Mouse (Mus musculus) erythroblast, embryonic 14.5 days (primary cell): ENCODE data around the gene Fto. TPM values are rescaled to one million over a fixed set of nuclear protein-coding genes. Genes with fewer than 3 reads are reported as not detected.

Source experiments
- H3K27me3 ChIP-seq: 2 replicates; pipeline ENCODE4 v1.6.1; 2012; ENCODE audit warnings: inconsistent platforms; ENCODE audit not compliant: control insufficient read depth
- H3K36me3 ChIP-seq: 2 replicates; pipeline ENCODE4 v1.6.1; 2012; ENCODE audit warnings: mild to moderate bottlenecking, inconsistent platforms; ENCODE audit not compliant: control insufficient read depth
- H3K4me1 ChIP-seq: 2 replicates; pipeline ENCODE4 v1.6.1; 2012; ENCODE audit warnings: inconsistent platforms; ENCODE audit not compliant: control insufficient read depth
- H3K4me3 ChIP-seq: replicated peaks from 2 replicates; pipeline ENCODE3; 2012; ENCODE audit warnings: moderate library complexity, mild to moderate bottlenecking, inconsistent platforms
- H3K9me3 ChIP-seq: 2 replicates; pipeline ENCODE4 v1.6.1; 2012; ENCODE audit warnings: low read length, inconsistent platforms, mixed read lengths; ENCODE audit not compliant: control insufficient read depth
- GATA1 ChIP-seq: IDR thresholded peaks from 2 replicates; pipeline ENCODE4 v1.6.1; 2012; ENCODE audit warnings: low read length, inconsistent platforms, mixed read lengths
- TAL1 ChIP-seq: IDR thresholded peaks from 3 replicates; pipeline ENCODE4 v1.6.1; 2012; ENCODE audit warnings: low read length, inconsistent platforms, mixed read lengths
- polyA plus RNA-seq: library from polyadenylated mRNA; stranded (reverse); fragments of >175 nt; gene quantifications from 2 replicates; pipeline ENCODE4 v1.2.3, GENCODE M21; 2012

Fto gene
- polyA plus RNA-seq, 1 experiment, result 0.33 TPM

DNA sequence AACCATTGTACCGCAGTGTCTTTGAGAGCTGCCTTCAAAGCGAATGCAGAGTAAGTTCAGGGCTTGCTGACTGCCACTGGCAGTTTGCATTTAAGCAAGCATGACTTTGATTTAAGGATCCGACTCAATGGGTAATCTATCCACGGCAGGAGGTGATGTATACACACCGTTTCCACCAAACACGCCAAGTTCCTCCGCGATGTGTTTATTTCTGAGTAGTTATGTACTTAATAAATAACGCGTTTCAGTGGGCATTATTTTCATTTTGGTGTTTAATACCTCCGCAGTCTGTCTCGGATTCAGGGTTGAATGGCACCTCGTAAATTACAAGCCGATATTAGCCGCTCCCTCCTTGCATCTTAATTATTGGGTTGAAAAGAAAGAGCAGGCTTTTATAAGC is 366.1 kb downstream of the Fto start:
- H3K9me3 ChIP-seq, result no peaks in the 10 kb centered on the region
- TF ChIP-seq TAL1, result no peak
- no peak for TF ChIP-seq GATA1

DNA sequence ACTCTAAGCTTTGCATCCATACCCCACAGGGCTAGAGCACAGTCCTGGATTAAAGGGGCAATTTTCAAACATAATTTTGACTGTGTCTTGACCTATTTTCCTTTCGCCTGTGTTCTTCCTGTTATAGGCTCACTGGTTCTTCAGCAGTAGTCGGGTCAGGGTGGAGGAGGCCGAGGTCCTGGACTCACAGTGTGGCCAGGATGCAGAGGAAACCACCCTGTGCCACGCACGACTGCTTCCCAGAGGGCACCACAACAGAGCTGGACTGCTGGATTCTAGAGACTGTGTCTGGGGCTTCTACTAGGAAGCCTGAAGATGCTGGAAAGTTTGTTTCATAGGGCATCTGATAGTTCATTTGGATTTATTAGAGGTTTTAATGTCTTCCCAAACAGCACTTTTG is 366.8 kb downstream of the Fto start:
- Histone ChIP-seq H3K4me3 (no peak overlapping the region), H3K27me3 (no peaks in the 10 kb centered on the region; the same call in 1 of the 2 replicates), H3K36me3 (no peaks in the 10 kb centered on the region), H3K9me3 (no peaks in the 10 kb centered on the region), H3K4me1 (no peaks in the 10 kb centered on the region)
- TF ChIP-seq TAL1 (no peak), GATA1 (no peak)

More for the DNA sequence above, 366.1 kb downstream of the Fto start:
- Histone ChIP-seq H3K27me3 (no peaks in the 10 kb centered on the region; the same call in 1 of the 2 replicates), H3K4me1 (no peaks in the 10 kb centered on the region), H3K4me3 (no peak overlapping the region), H3K36me3 (no peaks in the 10 kb centered on the region)

DNA sequence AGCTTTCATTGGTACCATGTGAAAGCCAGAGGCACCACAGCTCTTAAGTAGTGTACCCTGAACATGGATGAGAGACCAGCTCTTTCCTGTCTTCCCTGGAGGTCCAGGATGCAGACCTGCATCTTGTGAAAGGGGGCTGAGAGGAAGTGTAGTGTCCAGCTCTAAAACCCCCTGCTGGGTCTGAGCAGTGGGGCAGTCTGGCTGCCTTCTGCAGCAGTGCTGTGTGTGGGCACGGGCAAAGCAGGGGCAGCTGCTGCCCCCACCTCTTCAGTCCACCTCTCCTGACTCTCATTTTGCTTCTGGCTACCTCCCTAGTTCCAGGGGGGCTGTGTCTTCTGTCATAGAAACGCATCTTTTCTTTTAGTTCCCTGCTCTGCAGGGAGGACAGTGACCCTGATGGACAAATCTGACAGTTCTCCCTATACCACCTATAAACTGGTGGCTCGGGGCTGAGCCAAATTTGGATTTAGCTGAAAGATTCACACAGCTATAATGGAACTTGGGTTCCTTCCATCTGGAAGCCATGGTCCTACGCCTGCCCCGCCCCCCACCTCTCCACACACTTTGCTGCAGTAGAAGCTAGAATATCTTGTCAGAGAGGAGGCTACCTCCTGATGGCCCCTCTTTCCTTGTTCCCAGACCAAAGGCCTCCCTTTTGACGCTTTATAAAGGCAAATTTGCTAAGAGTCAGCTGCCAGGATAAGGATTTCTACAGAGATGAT is 371.4 kb downstream of the Fto start:
- Histone ChIP-seq H3K36me3 (no peaks in the 10 kb centered on the region), H3K4me3 (no peak overlapping the region), H3K9me3 (no peaks in the 10 kb centered on the region), H3K27me3 (no peaks in the 10 kb centered on the region), H3K4me1 (no peaks in the 10 kb centered on the region)
- TF ChIP-seq GATA1, result no peak
- no peak for TF ChIP-seq TAL1

DNA sequence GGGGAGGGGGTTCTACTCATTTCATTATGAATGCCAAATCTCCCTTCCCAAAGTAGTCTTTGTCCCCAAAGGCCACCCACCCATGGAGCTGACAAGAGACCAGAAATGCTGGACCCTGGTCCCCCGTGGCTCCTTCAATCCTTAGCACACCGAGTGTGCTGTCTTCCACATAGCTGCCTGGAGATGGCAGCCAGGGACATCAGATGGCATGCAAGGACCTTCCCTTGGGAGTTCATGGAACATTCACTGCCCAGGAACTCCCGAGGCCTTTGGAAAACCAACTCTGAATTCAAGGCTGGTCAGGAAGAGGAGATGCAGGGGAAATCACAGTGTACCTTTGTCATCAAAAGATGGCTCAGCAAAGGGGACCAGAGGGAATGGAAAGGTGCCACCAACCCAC is 372.1 kb downstream of the Fto start:
- H3K4me3 ChIP-seq, result no peak overlapping the region
- H3K4me1 ChIP-seq, result no peaks in the 10 kb centered on the region
- no peaks in the 10 kb centered on the region for H3K36me3 ChIP-seq
- no peaks in the 10 kb centered on the region for H3K27me3 ChIP-seq
- no peaks in the 10 kb centered on the region for H3K9me3 ChIP-seq
- TF ChIP-seq TAL1, result no peak
- no peak for TF ChIP-seq GATA1

DNA sequence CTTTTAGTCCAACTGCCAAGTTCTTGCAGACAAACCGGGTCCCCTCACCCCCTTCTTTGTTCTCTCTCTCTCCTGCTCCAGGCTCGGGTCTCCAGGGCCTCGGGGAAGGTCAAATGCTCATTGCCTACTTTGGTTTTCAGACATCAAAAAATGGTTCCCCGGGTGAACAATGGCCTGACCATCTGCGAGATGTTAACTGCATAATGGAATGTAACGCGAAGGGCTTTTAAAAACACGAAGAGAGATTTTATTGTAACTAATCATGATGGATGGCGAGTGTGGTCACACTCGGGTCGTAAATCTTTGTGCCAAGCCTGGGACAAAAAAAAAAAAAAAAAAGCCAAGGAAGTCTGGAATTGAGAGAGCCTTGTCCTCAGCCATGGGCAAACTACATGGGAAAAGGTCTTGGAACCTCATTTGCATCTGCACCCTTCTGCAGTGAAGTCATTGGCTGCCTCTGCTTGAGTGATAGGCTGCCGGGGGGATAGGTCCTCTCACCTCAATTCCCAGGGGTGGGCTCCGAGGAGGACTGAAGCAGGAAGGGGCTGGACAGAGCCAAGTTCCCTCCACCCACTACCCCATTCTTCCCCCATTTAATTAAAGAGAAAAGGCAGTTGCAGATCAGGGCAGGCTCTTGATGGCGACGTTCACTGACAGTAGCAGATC is 378.9 kb downstream of the Fto start:
- TF ChIP-seq TAL1 (no peak), GATA1 (no peak)
- H3K4me3 ChIP-seq, result no peak overlapping the region

DNA sequence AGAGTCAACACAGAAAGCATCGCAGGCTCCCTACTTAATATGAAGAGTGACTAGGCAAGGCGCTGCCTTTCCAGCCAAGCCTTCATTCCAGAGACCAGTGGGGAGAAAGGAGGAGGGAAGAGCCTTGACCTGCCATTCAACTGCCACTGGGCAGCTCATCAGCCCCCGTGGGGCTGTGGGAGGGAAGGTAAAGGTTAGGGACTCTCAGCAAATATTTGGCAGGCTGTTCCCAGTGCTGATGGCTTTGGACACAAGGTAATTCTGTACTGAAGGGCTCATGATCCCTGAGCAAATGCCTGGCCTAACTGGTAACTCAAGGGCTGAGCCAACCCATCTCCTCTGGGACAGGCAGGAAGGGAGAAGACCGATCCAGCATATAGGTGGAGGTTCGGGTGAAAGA is 393.2 kb downstream of the Fto start:
- Histone ChIP-seq H3K9me3 (no peaks in the 10 kb centered on the region), H3K36me3 (no peaks in the 10 kb centered on the region), H3K27me3 (peaks cover 15% of the 10 kb centered on the region), H3K4me3 (no peak overlapping the region), H3K4me1 (no peaks in the 10 kb centered on the region)
- TF ChIP-seq GATA1 (no peak), TAL1 (no peak)

More for the DNA sequence above, 378.9 kb downstream of the Fto start:
- no peaks in the 10 kb centered on the region for H3K9me3 ChIP-seq
- H3K36me3 ChIP-seq, result no peaks in the 10 kb centered on the region
- H3K27me3 ChIP-seq, result no peaks in the 10 kb centered on the region
- no peaks in the 10 kb centered on the region for H3K4me1 ChIP-seq

DNA sequence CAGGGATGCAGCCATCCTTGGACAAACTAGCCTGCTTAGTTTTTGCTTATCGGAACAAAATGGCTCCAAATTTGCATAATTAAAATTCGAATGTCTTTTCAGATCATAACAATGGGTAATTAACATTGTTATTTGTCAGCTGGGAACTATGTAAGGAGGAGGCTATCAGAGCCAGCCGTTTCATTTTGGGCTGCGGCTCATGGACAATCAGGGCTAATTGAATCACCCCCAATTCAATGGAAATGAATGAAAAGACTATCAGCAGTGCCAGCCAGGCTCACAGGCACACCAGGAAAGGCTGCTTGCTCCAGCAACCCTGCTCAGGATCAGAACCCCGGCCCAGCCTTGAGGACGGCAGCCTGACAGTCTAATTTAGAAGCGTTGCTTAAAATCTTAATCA is 395.3 kb downstream of the Fto start:
- Histone ChIP-seq H3K36me3 (no peaks in the 10 kb centered on the region), H3K4me1 (no peaks in the 10 kb centered on the region), H3K27me3 (peaks cover 36% of the 10 kb centered on the region), H3K4me3 (no peak overlapping the region), H3K9me3 (no peaks in the 10 kb centered on the region)
- no peak for TF ChIP-seq TAL1
- no peak for TF ChIP-seq GATA1

DNA sequence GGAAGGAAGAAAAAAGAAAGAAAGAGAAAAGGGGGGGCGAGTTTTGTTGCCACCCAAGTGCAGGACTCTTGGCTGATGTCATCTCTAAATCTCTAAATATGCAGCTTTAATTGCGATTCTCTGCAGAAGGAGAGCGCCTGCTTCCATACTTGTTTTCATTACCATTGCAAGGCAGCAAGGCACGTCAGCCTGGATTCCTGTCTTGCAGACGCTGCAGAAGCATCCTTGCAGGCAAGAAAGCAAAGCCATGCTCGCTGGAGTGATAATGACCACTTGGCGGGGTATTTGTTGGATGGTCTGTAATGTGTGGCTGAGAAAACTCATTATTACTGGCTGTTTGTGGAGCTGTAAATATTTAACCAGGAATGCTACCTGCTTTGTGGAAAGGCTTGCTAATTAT is 396.4 kb downstream of the Fto start:
- no peaks in the 10 kb centered on the region for H3K9me3 ChIP-seq
- TF ChIP-seq GATA1 (no peak), TAL1 (no peak)
- peaks cover 47% of the 10 kb centered on the region for H3K27me3 ChIP-seq
- H3K36me3 ChIP-seq, result no peaks in the 10 kb centered on the region
- H3K4me1 ChIP-seq, result no peaks in the 10 kb centered on the region
- no peak overlapping the region for H3K4me3 ChIP-seq

DNA sequence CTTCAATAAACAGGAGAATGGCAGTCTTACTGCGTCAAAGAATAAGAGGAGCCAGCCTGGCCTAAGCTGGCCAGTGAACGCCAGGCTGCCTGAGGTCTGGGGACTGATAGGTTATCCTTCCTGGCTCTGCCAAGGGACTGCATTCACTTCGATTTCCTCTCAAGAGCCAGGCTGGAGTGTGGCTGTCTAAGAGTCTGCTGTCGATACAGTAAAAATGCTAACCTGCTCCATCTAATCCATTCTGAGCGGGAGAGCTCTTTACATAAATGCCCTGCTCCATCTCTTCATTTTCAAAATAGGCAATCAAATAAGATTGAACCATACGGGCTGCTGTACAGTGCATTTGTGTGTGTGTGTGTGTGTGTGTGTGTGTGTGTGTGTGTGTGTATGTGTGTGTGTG is 397.9 kb downstream of the Fto start:
- no peak overlapping the region for H3K4me3 ChIP-seq
- peaks cover 50% of the 10 kb centered on the region for H3K27me3 ChIP-seq
- no peaks in the 10 kb centered on the region for H3K9me3 ChIP-seq
- TF ChIP-seq GATA1 (no peak), TAL1 (no peak)
- no peaks in the 10 kb centered on the region for H3K4me1 ChIP-seq
- no peaks in the 10 kb centered on the region for H3K36me3 ChIP-seq
